Mouse (Mus musculus) retina, postnatal 1 day (tissue): ENCODE measurements around the gene Rnf25.

ENCODE experiments used
- DNase-seq: peaks from one replicate; pipeline ENCODE4 v3.0.0-alpha.2; 2012

Rnf25 gene

DNA sequence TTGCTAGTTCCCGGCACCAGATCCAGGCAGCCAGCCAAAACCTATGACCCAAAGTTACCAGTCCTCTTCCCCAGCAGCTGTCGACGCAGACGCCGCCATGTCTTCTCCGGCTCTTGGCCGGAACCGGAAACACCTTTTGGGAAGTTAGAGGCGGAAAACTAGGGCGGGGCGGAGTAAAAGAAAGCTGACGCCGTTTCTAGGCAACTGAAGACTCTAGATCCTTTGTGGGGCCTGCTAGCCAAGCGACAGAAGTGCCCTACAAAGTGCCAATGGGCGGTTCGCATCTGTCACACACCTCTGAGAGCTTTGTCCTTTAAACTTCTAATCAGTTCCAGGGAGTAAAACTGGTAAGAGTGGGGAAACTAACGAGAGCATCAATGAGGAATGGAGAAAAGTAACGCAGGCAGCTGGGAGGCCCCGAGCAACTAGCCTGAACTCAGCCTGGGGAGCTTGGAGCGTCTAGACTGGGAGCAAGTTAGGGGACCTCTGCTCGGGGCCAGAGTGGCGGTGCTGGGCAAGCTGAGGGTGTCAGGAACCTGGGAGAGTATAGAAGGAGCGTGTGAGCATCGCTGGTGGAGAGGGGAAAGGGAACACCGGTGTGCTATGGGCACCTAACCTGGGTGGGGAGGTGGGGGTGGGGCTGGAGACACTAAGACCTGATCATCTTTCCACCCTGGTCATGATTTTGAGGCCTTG lies at the start of gene Rnf25, which contains the start of gene Stk36:
Gene Rnf25, minus strand, starts transcription at position 131 of the 696 bp plus-strand sequence.
Gene Stk36, plus strand, starts transcription at position 179 of the 696 bp plus-strand sequence.
- peak; percentile 97 for DNase-seq

DNA sequence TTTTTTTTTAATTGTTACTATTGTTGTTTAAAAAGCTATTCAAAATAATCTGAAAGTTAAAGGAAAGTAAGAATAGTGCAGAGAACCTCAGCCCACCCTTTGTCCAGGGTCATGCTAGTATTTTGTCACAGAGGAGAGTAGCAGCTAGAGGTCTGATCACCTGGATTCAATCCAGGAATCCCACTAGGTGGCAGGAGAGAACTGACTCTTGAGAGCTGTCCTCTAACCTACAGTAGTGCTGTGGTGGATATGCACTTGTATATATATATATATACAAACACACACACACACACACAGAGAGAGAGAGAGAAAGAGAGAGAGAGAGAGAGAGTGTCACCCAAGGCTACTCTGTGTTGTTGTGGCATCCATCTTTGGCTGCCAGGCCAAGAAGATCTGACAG lies 42.7 kb upstream of the Rnf25 start:
- peak; percentile 53 for DNase-seq

DNA sequence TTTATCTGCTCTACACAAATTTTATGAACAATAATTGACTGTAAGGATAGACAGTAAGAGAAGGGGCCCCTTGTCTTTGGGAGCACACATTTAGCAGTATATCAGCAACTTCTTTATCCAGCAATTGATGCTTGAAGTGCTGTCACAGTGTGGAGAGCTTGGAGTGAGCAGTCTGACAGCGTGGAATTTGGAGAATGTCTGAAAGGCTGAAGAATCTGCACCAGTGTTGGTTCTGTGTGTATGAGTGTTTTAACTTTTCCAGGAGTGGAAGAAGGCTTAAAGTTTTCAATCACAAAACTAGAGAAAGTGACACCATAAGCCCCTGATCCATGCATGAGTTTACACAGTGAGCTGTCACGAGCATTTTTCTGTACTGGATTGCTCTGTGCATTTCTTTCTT lies 42.3 kb upstream of the Rnf25 start:
- DNase-seq, result no peak

DNA sequence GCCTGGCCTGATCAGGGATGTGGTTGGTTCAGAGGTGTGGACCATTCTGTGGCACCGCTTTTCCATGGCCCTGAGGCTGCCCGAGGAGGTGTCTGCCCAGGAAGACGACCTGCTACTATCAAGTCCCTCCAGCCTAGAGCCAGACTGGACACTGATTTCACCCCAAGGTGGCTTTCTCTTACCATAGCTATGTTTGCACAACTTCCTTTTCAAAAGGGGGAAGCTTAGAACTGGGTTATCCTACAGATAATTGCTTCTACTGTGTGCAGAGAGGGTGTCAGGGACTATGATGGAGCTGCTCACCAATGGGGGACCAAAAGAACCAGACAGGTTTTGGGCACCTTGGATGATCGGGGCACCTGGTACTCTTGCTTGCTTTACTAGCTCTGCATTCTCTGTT lies 31.5 kb upstream of the Rnf25 start:
- no peak for DNase-seq

DNA sequence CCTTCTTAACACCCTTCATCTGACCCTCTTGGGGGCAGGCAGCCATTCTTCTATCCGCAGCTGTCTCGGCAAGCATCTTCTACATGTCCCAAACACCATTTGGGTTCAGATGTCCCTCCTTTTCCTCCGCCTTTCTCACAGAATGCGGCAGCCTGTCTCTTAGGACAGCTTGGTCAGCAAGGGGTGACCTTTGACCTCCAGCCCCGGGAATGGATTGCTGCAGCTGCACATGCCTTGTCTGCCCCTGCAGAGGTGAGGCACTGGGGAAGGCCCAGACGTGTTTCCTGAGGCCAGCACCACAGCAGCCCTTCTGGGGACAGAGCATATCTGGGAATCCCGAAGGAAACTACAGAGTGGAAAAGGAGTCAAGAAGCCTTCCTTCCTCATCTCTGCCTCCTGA lies 26.8 kb upstream of the Rnf25 start:
- DNase-seq, result no peak

DNA sequence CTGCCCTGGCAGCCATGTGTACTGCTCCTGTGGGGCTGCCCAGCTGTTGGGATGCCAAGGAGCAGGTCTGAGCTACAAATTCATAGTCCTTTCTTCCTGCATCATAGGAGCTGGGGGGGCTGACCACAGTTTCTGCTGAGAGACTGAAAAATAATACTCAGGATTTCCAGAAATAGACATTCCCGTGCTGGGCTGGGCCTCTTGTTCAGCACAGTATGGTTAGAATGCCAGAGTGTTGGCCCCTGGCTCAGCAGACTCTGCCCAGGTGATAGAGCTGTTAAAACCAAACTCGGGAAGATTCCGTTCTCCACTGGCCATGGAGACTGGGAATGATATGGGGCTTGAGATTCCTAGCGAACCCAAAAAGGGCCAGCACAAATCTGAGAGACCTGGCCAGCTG lies 24.9 kb upstream of the Rnf25 start:
- DNase-seq, result no peak

DNA sequence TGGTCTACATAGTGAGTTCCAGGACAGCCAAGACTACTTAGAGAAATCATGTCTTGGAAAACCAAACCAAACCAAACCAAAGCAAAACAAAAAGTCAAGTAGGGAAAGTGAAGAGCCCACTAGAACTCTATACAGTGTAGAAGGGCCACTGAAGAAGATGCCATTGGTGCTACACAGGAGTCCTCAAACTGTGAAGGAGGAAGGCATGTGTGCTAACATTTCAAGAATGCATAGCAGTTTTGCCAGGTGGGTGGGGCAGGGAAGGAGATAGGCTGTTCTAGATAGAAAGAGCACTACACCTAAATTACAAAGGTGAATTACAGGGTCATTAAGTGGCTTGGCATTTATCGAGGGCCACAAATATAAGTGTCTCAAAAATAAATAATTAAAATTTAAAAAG lies 23.0 kb upstream of the Rnf25 start:
- no peak for DNase-seq

DNA sequence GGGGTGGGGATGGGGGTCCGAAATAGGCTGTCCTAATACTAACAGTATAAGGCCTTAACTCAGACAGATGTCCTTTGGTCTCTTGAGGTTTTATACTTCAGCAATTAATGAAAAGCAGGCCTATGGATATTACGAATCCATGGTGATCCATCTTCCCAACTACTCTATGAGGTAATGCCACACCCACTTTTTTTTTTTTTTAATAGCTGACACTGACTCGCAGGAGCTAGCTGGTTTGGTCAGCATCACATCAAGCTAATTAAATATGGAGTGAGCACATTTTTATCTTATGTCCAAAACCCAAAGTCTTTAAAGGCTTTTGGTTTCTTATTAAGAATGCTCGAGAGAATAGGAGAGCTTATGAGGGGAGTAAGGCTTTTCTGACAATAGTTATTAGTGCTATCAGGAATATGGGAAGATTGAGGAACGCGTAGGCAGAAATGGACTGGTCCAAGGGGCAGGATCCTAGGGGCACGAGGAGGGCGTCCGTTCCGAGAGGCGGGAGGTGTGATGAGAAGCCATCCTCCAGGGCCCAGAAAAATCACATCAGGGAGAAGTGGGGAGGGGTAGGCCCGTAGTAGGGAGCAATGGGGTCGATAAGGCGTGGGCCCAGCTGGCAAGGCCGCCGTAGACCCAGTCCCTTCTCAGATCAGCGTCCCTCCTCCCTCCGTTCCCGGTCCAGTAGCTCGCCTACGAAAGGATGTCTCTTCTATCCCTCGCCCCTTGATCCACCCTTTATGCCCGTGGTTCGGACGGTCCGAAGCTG lies 513 bp downstream of the Rnf25 start:
- DNase-seq, result no peak

DNA sequence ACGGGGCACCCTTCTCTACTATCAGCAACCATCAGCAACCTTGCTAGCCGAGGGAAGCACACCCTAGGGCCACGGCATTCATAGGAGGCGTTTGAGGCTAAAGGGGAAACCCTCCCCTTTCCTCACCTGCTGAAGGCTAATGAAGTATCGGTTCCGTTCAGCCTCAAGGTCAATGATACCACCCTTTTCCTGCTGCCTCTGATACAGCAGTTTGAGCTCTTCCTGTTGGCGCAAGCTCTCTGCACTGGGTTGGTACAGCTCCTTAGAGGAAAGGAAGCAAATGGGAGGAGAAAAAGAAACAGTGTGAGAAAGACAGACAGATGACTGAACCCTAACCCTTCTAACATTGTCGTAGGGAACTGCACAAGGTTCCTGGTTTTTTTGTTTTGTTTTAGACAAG lies 6.8 kb downstream of the Rnf25 start:
- no peak for DNase-seq

DNA sequence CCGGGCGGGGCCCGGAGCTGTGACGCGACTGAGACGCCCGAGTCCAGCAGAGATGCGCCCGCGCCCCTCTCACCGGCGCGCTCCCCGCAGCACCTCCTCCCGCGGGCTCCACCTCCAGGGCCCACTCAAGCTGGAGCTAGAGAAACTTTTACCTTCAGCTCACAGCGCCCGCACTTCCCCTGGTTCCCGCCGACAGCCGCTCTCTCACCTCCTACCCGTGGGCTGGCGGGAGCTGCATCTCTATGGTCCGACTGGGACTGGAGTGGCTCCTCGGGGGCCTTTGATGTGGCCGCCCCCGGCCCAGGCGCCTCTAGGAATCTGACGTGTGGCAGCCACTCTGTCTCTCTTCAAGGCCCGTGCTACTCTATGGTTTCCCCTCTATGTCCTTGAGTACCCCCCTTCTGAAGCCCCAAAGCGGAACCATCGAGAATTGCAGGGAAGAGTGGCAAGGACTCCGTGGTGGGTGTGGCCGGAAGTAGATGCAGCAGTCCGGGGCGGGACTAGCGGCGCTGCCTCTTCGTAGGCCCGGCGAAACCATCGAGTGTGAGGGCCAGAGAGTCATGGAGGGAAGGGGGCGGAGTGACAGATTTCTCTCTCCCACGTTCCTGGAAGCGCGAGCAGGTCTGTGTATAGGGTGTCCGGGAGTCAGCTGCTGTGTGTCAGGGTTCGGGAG lies 13.3 kb downstream of the Rnf25 start, which contains the start of the genes Zfp142 and Bcs1l:
Gene Zfp142, minus strand, starts transcription at position 474 of the 673 bp plus-strand sequence.
Gene Bcs1l, plus strand, starts transcription at position 517 of the 673 bp plus-strand sequence.
- DNase-seq, result peak; percentile 100

DNA sequence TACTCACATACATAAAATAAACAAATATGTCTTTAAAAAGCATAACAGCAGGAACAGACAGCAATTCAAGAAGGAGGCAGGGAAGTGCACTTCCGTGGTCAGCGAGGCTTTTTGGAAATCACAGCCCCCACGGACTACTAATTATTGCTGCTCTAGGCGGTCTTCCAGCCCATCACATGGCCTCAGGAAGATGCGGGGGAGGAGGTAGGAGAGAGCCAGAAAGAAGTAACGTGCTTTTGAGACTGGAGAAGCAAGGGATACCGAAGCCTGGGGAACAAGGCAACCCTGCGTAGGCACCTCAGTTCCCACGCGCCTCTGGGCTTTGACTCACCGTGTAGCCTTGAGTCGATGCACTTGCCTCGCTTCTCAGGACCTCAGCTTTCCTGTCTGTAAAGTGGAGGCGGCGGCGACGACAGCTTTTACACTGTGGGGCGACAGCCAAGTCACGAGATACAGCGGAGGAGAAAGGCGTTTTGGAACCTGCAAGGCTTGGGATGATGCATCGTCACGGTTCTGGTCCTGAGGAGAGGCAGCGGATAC lies 13.9 kb downstream of the Rnf25 start:
- DNase-seq, result no peak

DNA sequence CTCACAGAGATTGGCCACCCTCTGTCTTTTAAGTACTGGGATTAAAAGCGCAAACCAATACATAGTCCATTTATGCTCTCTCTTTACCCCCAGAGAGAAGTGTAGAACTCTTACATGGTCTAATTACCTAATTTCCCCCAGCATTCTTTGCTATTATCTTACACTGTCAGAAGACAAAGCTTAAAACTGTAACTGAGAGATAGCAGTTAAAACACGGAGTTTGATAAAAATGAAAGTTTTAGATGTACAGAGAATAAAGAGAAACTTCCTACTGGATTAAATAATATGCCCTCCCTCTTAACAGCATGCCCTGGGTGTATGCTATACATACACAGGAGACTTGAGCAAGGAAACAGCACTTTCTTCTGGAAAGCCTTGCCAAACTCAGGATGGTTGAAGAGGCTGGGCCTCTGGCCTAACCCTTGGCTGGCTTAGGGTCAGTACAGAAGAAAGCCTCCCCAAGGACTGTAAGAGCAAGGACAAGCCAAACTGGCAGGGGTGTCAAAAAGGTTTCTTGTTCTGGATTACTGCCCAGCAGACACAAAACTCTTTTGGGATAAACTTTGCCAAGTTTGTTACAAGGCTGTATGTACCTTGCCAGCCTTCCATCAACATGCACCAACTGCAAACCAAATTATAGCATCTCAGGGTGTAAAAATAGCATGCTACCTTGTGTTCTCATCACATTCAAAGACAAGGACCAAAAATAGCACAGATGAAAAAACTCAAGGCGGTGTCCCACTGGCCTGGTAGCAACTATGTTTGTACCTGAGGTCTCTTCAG lies 16.4 kb downstream of the Rnf25 start:
- no peak for DNase-seq

DNA sequence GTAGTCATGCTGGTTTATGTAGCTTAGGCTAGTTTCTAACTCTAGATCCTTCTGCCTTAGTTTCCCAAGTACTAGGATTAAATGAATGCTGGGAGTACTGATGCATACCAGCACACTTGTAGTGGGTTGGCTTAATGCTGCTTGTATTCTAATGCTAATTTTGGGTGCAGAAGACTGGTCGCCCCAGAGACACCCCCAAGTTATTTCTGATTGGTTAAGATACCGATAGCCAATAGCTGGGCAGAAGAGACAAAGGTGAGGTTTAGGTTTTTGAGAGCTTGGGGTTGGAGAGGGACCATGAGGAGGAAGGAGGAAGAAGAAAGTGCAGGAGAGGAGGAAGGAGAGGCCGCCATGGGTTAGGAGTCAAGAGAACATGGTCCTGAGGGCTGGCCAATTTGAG lies 18.6 kb downstream of the Rnf25 start:
- no peak for DNase-seq

DNA sequence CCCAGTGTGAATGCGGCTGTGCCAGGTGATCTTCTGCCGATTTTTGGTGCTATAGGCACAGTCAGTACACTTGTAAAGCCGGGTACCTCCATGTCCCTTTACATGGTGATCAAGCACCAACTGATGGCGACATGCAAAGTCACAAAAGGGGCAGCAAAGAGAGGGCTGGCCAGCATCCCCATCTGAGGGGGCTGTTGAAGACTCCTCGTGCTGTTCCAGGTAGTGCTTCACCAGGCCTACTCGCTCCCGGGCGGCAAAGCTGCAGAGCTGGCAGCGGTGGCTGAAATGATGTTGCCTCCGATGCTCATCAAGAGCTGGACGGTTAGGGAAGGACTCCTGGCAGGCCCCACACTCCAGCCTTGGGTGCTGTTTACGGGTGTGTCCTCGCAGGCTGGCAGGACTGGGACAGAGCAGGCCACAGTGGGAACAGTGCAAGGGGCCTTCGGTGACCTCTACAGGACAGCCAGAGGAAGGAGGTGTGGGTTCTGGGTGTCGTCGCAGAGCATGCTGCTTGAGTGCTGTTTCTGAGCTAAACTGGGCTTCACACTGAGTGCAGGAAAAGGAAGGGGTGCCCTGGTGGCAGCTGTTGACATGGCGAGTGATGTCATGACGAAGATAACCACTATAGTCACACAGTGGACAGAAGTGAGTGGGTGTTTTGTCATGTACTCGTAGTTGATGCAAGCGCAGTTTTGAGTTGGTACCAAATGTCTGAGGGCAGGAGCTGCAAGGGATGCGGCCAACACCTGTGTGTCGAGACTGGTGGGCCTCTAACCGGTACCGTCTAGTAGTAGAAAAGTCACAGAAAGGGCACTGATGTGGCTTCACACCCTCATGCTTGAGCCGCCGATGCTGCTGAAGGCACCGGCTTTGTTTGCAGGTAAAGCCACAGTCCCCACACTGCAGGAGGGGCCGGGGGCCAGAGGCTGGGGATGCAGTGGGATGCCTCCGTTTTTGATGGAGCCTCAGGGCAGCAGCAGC lies 31.2 kb downstream of the Rnf25 start:
- no peak for DNase-seq

DNA sequence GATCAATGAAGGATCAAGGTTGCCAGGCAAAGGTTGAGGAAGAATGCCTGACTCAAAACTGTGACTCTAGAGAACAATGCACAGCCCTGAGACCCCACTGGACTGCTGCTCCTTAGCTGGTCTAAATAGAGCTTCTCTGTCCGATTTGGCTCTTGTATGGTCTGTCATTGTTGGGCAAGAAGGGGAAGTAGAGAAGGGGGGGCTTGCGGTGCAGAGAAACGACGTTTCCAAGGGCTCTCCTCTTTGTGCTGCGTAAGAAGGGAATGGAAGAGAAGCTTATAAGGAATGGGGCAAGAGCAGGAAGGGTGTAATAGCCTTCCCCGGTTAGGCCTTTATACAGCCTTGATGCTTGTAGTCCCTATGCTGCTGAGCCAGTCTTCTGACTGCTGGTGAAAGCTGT lies 35.4 kb downstream of the Rnf25 start:
- DNase-seq, result no peak

DNA sequence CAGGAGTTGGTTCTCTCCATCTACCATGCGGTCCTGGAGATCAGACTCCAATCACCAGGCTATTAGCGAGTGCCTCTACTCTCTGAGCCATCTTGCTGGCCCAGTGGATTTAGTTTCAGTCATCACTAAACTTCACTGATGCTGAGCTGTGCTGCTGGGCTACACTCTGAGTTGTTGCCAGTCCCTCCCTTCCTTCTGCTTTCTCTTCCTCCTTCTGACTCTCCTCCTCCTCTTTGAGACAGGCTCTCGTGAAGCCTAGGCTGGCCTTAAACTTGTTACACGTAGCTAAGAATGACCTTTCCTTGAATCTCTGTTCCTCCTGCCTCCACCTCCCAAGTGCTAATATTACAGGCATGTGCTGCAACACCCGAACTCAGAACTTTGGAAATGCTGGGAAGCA lies 42.1 kb downstream of the Rnf25 start:
- DNase-seq, result no peak

DNA sequence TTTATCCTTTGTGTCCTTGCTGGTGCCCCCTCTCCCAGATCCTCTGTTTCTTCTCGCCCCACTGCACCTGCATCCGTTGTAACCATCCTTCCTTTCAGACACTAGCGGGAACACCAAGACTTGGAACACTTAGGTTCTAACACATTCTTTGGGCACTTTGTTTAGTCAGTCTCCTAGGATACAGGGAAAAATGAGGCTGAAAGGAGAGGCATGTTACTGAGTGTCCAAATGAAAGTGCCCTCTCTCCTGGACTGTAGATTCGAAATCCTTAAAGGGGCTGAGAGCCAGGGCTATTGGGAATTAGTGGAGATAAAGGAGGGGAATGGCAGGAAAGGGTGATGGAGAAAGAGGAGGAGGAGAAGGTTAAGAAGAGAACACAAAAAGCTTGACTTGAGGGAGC lies 57.0 kb downstream of the Rnf25 start, which contains the start of gene Usp37:
Gene Usp37, minus strand, starts transcription at position 101 of the 400 bp plus-strand sequence.
- DNase-seq, result no peak
